Mouse (Mus musculus): ENCODE results near the gene Pgm2. TPM values are rescaled to one million over a fixed set of nuclear protein-coding genes. Genes with fewer than 3 reads are reported as not detected.
A peak's percentile ranks its signal among the peaks of the same experiment; 100 is the strongest.

Pgm2 gene
- total and polyA plus RNA-seq, 3 experiments = 9.8 to 27.2 (median 22.5) TPM

DNA sequence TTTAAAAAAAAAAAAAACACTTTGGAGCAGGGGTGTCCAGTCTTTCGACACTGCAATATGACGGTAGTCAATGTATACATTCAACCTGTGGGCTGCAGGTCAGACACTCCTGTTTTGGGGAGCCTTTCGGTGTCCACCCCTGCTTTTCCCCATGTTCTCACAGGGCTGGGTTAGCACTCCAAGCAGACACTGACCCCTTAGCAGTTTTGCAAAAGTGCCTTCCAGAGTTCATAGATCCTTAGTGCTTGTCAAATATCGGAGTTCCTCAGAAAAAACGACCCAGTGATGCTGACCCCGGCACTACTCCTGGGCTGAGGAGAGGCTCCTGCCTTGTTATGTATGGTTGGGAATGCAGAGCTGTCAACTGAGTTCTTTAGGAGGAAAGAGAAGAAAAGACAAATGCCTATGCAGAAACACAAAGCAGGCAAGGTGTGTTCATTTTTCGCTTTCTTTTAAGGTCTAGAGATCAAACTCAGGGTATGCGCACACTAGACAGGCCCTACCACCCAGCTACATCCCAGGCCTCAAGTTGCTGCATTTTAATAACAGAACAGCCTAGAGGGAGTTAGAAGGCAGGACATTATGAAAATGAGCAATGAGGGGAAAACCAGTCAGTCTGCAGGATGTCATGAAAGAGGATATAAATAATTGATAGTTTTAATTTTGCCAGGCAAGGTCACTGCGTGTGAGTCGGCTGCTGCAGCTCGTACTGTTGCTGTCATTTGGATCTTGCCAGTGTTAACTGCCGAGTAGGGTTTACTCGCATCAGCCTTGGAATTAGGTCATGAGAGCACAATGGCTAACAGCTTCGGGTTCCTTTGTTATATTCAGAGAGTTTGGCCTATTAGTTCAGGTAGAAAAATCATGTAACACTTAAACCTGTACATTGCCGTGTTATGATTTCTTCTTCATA, 9.0 kb upstream of the Pgm2 start:
- H3K27me3 ChIP-seq (replicated peaks) = no peaks in the 10 kb centered on the region
- no peak overlapping the region for H3K27ac ChIP-seq (ENCODE audit: insufficient read depth, low read depth)
- H3K9ac ChIP-seq (ENCODE audit: insufficient read depth, low read depth) = no peak overlapping the region
- peaks cover 0 to 28% of the 10 kb centered on the region in 2 experiments; a peak in 2 of 4 replicates for H3K4me1 ChIP-seq (ENCODE audit: control insufficient read depth in 1 of 2, insufficient read depth in 2 of 2)
- H3K4me3 ChIP-seq (replicated peaks in 1 of 3; ENCODE audit: low read depth in 2 of 3, low read length in 2 of 3, poor library complexity in 1 of 3) = no peak overlapping the region
- no peak overlapping the region for H3K4me2 ChIP-seq (ENCODE audit: insufficient read depth, low read depth, poor library complexity, severe bottlenecking)
- dilution Hi-C loops (cut with MboI; ENCODE audit: extremely low pct_ligation_motif_present, extremely low pct_unique_long_range_greater_than_20kb, low sequenced_read_pairs) = no loop called here
- in situ Hi-C loops (cut with MboI; ENCODE audit: low pct_ligation_motif_present, low pct_unique_long_range_greater_than_20kb, low sequenced_read_pairs) = no loop called here
- H3K79me2 ChIP-seq (replicated peaks; ENCODE audit: control insufficient read depth, extremely low read depth, insufficient read depth, poor library complexity, severe bottlenecking) = no peaks in the 10 kb centered on the region
- H3K9me3 ChIP-seq (replicated peaks; ENCODE audit: low read length) = no peaks in the 10 kb centered on the region
- TF ChIP-seq RCOR1 (conservative IDR thresholded peaks at IDR 0.05; ENCODE audit: low read depth, low read length) (no peak), CTCF (conservative IDR thresholded peaks at IDR 0.05 in 1 of 2, IDR thresholded peaks at IDR 0.05 in 1 of 2; ENCODE audit: low read depth in 2 of 2, low read length in 2 of 2) (no peak), NRF1 (IDR thresholded peaks at IDR 0.05; ENCODE audit: low read depth, low read length) (no peak), MXI1 (IDR thresholded peaks at IDR 0.05; ENCODE audit: low read depth, low read length) (no peak), UBTF (IDR thresholded peaks at IDR 0.05; ENCODE audit: low read depth, low read length) (no peak), USF2 (conservative IDR thresholded peaks at IDR 0.05; ENCODE audit: low read depth, low read length) (no peak), JUND (conservative IDR thresholded peaks at IDR 0.05; ENCODE audit: low read depth, low read length) (no peak), MAFK (IDR thresholded peaks at IDR 0.05; ENCODE audit: insufficient replicate concordance, low read length) (no peak), IRF4 (IDR thresholded peaks at IDR 0.05; ENCODE audit: low read depth, low read length) (no peak), ZC3H11A (IDR thresholded peaks at IDR 0.05; ENCODE audit: low read depth, low read length) (no peak), ZMIZ1 (IDR thresholded peaks at IDR 0.05; ENCODE audit: low read depth, low read length) (no peak), JUN (IDR thresholded peaks at IDR 0.05; ENCODE audit: insufficient read depth, low read depth, low read length) (no peak), GABPA (IDR thresholded peaks at IDR 0.05; ENCODE audit: insufficient replicate concordance, low read depth, low read length) (no peak), ZNF384 (IDR thresholded peaks at IDR 0.05; ENCODE audit: low read depth, low read length) (no peak), POLR2AphosphoS2 (IDR thresholded peaks at IDR 0.05; ENCODE audit: low read depth, low read length) (no peak)
- H3K36me3 ChIP-seq (replicated peaks in 1 of 2; ENCODE audit: control insufficient read depth in 1 of 2, insufficient read depth in 1 of 2, low read length in 1 of 2) = no peaks in the 10 kb centered on the region
- DNase-seq (ENCODE audit: extremely low read depth) = peak; percentile 33

GRCm38 (mm10) chr5:64085405-64085804, 7.3 kb upstream of the Pgm2 start:
- in situ Hi-C loops (cut with MboI; ENCODE audit: low pct_ligation_motif_present, low pct_unique_long_range_greater_than_20kb, low sequenced_read_pairs) = no loop called here
- H3K4me1 ChIP-seq (ENCODE audit: control insufficient read depth in 1 of 2, insufficient read depth in 2 of 2) = peaks cover 0 to 28% of the 10 kb centered on the region in 2 experiments; a peak in 2 of 4 replicates
- H3K27me3 ChIP-seq (replicated peaks) = no peaks in the 10 kb centered on the region
- no peak overlapping the region for H3K4me3 ChIP-seq (replicated peaks in 1 of 3; ENCODE audit: low read depth in 2 of 3, low read length in 2 of 3, poor library complexity in 1 of 3)
- H3K79me2 ChIP-seq (replicated peaks; ENCODE audit: control insufficient read depth, extremely low read depth, insufficient read depth, poor library complexity, severe bottlenecking) = no peaks in the 10 kb centered on the region
- no peak for DNase-seq (ENCODE audit: extremely low read depth)
- no peak overlapping the region for H3K27ac ChIP-seq (ENCODE audit: insufficient read depth, low read depth)
- TF ChIP-seq USF1 (IDR thresholded peaks at IDR 0.05; ENCODE audit: low read depth, low read length) (peak; percentile 29; the same call in 1 of the 2 replicates), IRF4 (IDR thresholded peaks at IDR 0.05; ENCODE audit: low read depth, low read length) (no peak), USF2 (conservative IDR thresholded peaks at IDR 0.05; ENCODE audit: low read depth, low read length) (0 out of 2 replicates have a peak, but pooled peaks have one; percentile 17)
- no peak overlapping the region for H3K4me2 ChIP-seq (ENCODE audit: insufficient read depth, low read depth, poor library complexity, severe bottlenecking)
- H3K9me3 ChIP-seq (replicated peaks; ENCODE audit: low read length) = no peaks in the 10 kb centered on the region
- H3K36me3 ChIP-seq (replicated peaks in 1 of 2; ENCODE audit: control insufficient read depth in 1 of 2, insufficient read depth in 1 of 2, low read length in 1 of 2) = no peaks in the 10 kb centered on the region
- no peak overlapping the region for H3K9ac ChIP-seq (ENCODE audit: insufficient read depth, low read depth)
- dilution Hi-C loops (cut with MboI; ENCODE audit: extremely low pct_ligation_motif_present, extremely low pct_unique_long_range_greater_than_20kb, low sequenced_read_pairs) = no loop called here

All from CH12.LX (cell line).